Mouse (Mus musculus) midbrain, embryonic 16.5 days (tissue): ENCODE data around the gene Fsip2. TPM values are rescaled to one million over a fixed set of nuclear protein-coding genes. Genes with fewer than 3 reads are reported as not detected.

ENCODE experiments used
- ATAC-seq: fragments of 200-750 bp; cut with Nextera tagmentation; 2 replicates; pipeline ENCODE4 v1.8.0; 2017; ENCODE audit warnings: moderate TSS enrichment
- H3K27ac ChIP-seq: fragments of 300-500 bp; sonication (generic); 2 replicates; pipeline ENCODE4 v1.5.1; 2014; ENCODE audit warnings: mild to moderate bottlenecking, low read length, mixed read lengths
- H3K27me3 ChIP-seq: fragments of 300-500 bp; sonication (generic); 2 replicates; pipeline ENCODE4 v1.6.1; 2014; ENCODE audit warnings: low read depth, low read length, mixed read lengths; ENCODE audit not compliant: control insufficient read depth, insufficient read depth
- H3K36me3 ChIP-seq: fragments of 300-500 bp; sonication (generic); 2 replicates; pipeline ENCODE4 v1.6.1; 2014; ENCODE audit warnings: mild to moderate bottlenecking, low read length, moderate library complexity, mixed read lengths; ENCODE audit not compliant: control insufficient read depth, insufficient read depth
- H3K4me1 ChIP-seq: fragments of 300-500 bp; sonication (generic); 2 replicates; pipeline ENCODE4 v1.6.1; 2014; ENCODE audit warnings: mild to moderate bottlenecking, low read length, mixed read lengths; ENCODE audit not compliant: control insufficient read depth, insufficient read depth
- H3K4me2 ChIP-seq: fragments of 300-500 bp; sonication (generic); 2 replicates; pipeline ENCODE4 v1.6.1; 2014; ENCODE audit warnings: mild to moderate bottlenecking, low read length, mixed read lengths
- H3K4me3 ChIP-seq: fragments of 300-500 bp; sonication (generic); 2 replicates; pipeline ENCODE4 v1.5.1; 2014; ENCODE audit warnings: low read depth, mild to moderate bottlenecking, low read length, moderate library complexity, mixed read lengths
- H3K9ac ChIP-seq: fragments of 300-500 bp; sonication (generic); 2 replicates; pipeline ENCODE4 v1.6.1; 2014; ENCODE audit warnings: low read depth, low read length, mixed read lengths
- H3K9me3 ChIP-seq: fragments of 300-500 bp; sonication (generic); replicated peaks from 2 replicates; pipeline ENCODE4 v1.6.1; 2014; ENCODE audit warnings: mild to moderate bottlenecking, low read length, mixed read lengths; ENCODE audit not compliant: control insufficient read depth, poor library complexity, severe bottlenecking
- whole genome bisulfite sequencing: fragments of 180-500 bp; shearing (Covaris S2); extraction: QIAGEN DNeasy Blood & Tissue Kit; methylation state at CpG from one replicate; pipeline ENCODE4 v1.1.7; 2014; 5-methylcytosine and 5-hydroxymethylcytosine counted together
- polyA plus RNA-seq: library from polyadenylated mRNA; unstranded; fragments of >200 nt; fragmentation: Nextera tagmentation; extraction: Ambion mirVana; gene quantifications from 2 replicates; pipeline ENCODE4 v1.2.1, GENCODE M21; 2015

Fsip2 gene
- not detected in 2 replicates for polyA plus RNA-seq

DNA sequence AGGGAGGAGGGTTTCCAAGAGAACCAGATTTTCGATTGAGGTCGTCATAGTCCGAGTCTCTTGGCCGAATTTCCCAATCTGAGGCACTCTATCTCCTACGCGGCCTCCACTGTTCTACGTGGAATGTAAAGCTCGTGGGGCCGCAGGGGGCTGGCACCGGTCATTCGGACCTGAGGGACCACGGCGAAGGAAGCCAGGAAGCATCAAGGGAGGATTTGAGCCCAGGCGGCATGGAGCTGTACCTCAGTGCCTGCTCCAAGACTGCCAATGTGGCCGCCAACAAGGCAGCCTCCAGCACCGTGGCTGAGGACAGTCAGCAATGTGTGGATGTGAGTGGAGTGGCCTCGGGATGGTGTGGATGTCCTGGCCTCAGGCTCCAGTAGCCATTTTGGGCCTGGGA lies at the start of gene Fsip2:
Fsip2 (plus strand) TSS at position 163 of the 400 bp plus-strand sequence.
- ATAC-seq = no peak
- H3K4me3 ChIP-seq = no peak within 1 kb of the TSS
- WGBS = 94% methylated on average over 17 of the region's 17 CpGs
- no peaks in the 10 kb centered on the region for H3K36me3 ChIP-seq
- H3K4me2 ChIP-seq = no peak within 1 kb of the TSS
- no peak within 1 kb of the TSS for H3K27ac ChIP-seq
- H3K9ac ChIP-seq = no peak within 1 kb of the TSS
- no peaks in the 10 kb centered on the region for H3K27me3 ChIP-seq
- H3K9me3 ChIP-seq = no peaks in the 10 kb centered on the region
- no peaks in the 10 kb centered on the region for H3K4me1 ChIP-seq

GRCm38 (mm10) chr2:82963443-82963842 lies 20.0 kb downstream of the Fsip2 start:
- Histone ChIP-seq H3K36me3 (no peaks in the 10 kb centered on the region), H3K4me2 (no peak overlapping the region), H3K27ac (no peak overlapping the region), H3K9me3 (no peaks in the 10 kb centered on the region), H3K4me1 (no peaks in the 10 kb centered on the region), H3K4me3 (no peak overlapping the region), H3K27me3 (no peaks in the 10 kb centered on the region), H3K9ac (no peak overlapping the region)
- ATAC-seq = no peak
- WGBS = 95% methylated on average over 3 of the region's 3 CpGs

GRCm38 (mm10) chr2:83025853-83026252 lies 82.4 kb downstream of the Fsip2 start:
- no peaks in the 10 kb centered on the region for H3K9me3 ChIP-seq
- no peak overlapping the region for H3K27ac ChIP-seq
- H3K9ac ChIP-seq = no peak overlapping the region
- no peaks in the 10 kb centered on the region for H3K27me3 ChIP-seq
- no peak for ATAC-seq
- no peak overlapping the region for H3K4me3 ChIP-seq
- no peaks in the 10 kb centered on the region for H3K4me1 ChIP-seq
- 71% methylated on average over 7 of the region's 7 CpGs for WGBS
- H3K36me3 ChIP-seq = no peaks in the 10 kb centered on the region
- H3K4me2 ChIP-seq = no peak overlapping the region

DNA sequence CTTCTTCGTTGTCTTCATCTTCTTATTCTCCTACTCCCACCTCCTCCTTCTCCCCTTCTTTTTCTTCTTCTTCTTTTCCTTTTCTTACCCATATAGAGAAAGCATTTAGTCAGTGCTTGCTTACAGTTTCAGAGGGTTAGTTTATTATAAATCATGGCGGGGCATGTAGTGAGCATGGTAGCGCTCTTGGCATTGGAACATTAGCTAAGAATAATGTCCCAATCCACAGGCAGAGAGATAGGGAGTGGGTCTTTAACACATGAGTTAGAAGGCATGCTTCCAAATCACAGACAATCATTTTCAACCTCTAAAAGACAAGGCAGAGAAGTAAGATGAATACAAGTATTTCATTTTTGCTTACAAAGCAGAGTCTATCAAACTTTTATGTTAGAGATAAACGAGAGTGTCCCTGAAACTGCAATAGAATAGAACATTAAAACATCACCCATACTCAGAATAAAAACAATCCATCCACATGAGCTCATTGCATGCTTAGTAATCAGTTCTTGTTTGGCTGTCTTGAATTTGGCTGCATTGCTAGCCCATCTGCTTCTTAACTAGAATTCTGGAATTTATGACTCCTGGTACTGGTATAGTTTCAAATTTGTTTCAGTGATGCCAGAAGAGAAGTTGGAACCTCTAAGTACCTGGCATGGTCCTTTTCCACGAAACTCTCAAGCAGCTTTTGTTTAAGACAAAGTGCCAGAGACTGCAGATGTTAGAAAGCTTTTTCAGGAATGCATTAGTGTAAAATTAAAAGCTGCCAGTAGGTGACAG lies 109.7 kb downstream of the Fsip2 start:
- no peak for ATAC-seq
- Histone ChIP-seq H3K4me2 (no peak overlapping the region), H3K9ac (no peak overlapping the region), H3K27ac (no peak overlapping the region), H3K27me3 (no peaks in the 10 kb centered on the region), H3K36me3 (no peaks in the 10 kb centered on the region), H3K9me3 (no peaks in the 10 kb centered on the region), H3K4me3 (no peak overlapping the region), H3K4me1 (no peaks in the 10 kb centered on the region)
- WGBS = 81% methylated on average over 5 of the region's 5 CpGs
